Mouse (Mus musculus) v-Abl transformed pro-B cells (cell line): ENCODE data around the gene Tubb5.

ENCODE experiments used
- in situ Hi-C, 2 experiments: fragments of 400-800 bp; cut with MboI; formaldehyde crosslinking; loops; one replicate each; pipeline ENCODE4 v1.15.1; 2025; ENCODE audit not compliant: unreplicated experiment in 2 of 2

Tubb5 gene

DNA sequence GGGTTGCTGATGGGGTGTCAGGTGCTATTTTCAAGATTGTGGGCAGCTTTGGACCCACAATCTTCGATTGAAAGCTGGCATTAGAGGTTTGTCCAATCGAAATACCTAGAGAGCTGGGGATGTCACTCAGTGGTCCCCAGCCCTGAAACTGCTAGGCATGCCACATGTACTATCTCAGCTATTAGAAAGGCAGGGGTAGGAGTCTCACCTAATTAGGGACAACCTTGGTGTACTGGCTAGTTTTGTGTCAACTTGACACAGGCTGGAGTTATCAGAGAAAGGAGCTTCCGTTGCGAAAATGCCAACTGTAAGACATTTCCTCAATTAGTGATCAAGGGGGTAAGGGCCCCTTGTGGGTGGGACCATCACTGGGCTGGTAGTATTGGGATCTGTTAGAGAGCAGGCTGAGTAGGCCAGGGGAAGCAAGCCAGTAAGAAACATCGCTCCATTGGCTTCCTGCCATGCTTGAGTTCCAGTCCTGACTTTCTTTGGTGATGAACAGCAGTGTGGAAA, 4.8 kb downstream of the Tubb5 start:
- in situ Hi-C loops, result loop anchor here in 1 of 2 experiments (5.0 to 10.0 kb wide), 2 partner anchors 74 to 152 kb away; partner anchors contain the start of gene Prr3

DNA sequence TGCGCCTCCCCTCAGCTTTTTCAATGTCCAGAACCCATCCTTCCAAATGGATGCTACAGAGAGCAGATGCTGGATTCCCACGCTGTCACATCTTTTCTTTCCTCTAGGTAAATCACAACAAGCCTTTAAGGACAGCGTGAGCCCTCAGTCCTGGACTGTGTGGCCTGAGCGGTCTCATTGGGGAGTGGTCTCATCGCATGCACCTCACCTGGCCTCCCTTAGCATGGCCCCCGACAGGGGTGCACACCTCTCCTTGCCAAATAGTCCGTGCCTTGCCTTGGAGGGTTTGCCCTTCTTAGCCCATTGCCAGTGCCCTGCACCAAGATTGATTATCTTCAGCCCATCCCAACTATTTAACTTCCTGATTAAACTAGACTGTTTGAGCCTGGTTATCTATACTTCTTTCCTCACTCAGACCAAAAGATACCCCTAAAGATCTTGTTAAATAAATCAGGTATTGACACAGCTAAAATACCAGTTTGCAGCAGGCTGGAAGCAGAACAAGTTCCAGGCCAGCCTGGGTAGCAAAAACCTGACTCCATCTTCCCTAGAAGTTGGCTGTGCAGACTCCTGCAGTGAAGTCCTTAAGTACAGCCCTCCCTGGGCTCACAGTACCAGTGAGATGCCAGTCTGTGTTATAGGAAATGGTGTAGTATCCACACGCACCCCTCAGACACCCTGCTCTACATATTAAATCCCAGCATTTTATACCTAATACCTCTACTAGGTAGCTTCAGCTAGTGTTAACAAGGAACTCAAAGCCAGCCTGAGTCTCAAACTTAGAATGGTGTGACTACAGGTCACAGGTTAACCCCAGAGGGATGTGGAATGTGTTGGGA, 5.5 kb downstream of the Tubb5 start:
- in situ Hi-C loops, result loop anchor here in 1 of 2 experiments (5.0 to 10.0 kb wide), 2 partner anchors 75 to 152 kb away; partner anchors contain the start of gene Prr3

DNA sequence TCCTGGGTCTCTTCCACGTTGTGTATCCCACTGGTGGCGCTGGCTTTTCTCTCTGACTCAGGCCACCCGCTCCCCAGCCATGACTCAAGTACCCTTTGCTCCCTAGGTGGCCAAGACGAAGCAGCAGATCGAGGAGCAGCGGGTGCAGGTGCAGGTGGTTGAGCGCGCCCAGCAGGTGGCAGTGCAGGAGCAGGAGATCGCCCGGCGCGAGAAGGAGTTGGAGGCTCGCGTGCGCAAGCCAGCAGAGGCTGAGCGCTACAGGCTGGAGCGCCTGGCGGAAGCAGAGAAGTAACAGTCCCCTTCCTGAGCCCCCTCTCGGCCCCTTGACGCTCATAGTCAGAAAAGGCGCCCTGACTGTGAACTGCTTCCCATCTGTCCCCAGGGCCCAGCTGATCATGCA, 8.4 kb downstream of the Tubb5 start:
- in situ Hi-C loops, result loop anchor here (5.0 to 10.0 kb wide), 6 partner anchors 78 to 215 kb away; partner anchors contain the start of genes Gm6034 (in 1 of the 2), H2-T22 (in 1 of the 2) and Prr3 (in 1 of the 2)

DNA sequence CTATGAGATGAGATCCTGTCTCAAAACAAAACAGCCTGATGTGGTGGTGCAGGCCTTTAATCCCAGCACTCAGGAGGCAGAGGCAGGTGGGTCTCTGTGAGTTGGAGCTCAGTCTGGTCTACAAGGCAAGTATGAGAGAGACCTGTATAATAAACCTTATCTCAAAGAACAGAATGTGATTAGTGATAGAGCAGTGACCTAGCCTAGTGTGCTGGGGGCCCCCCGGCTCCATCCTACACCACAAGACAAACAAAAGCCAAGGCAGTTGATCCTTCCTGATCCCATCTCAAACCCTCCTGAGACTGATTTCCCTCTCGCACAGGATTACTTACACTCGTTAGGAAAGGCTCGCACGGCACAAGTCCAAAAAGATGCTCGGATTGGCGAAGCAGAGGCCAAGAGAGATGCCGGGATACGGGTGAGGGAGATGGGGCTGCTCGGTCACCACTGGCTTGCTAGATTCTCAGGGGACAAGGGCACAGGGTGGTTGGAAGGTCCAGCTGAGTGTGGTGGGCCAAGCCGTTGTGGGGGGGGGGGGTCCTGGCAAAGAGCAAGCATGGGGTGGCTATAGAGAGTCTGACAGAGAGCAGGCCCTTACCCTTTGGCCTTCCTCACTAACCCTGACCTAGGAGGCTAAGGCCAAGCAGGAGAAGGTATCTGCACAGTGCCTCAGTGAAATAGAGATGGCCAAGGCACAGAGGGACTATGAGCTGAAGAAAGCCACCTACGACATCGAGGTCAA, 12.8 kb downstream of the Tubb5 start:
- in situ Hi-C loops, result loop anchor here (5.0 to 10.0 kb wide), 5 partner anchors 82 to 220 kb away; partner anchors contain the start of genes Gm6034 (in 1 of the 2) and H2-T22 (in 1 of the 2)

DNA sequence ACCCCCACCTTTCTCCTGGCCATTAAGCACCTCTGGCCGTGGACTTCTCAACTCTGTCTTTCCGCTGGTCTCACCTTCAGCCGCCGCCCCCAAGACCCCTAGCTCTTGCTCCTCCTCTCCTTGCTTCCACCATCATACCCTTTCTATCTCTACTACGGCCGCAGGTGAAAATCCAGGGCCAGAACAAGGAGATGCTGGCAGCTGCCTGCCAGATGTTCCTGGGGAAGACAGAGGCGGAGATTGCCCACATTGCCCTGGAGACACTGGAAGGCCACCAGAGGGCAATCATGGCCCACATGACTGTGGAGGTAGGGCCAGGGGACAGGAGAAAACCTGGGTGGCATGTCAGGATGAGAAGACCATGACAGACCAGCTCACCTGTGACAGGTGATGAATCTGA, 13.7 kb downstream of the Tubb5 start:
- in situ Hi-C loops, result loop anchor here in 1 of 2 experiments (10.0 kb wide), 1 partner anchor 220 kb away; the partner anchor contains the start of genes Gm6034 and H2-T22

DNA sequence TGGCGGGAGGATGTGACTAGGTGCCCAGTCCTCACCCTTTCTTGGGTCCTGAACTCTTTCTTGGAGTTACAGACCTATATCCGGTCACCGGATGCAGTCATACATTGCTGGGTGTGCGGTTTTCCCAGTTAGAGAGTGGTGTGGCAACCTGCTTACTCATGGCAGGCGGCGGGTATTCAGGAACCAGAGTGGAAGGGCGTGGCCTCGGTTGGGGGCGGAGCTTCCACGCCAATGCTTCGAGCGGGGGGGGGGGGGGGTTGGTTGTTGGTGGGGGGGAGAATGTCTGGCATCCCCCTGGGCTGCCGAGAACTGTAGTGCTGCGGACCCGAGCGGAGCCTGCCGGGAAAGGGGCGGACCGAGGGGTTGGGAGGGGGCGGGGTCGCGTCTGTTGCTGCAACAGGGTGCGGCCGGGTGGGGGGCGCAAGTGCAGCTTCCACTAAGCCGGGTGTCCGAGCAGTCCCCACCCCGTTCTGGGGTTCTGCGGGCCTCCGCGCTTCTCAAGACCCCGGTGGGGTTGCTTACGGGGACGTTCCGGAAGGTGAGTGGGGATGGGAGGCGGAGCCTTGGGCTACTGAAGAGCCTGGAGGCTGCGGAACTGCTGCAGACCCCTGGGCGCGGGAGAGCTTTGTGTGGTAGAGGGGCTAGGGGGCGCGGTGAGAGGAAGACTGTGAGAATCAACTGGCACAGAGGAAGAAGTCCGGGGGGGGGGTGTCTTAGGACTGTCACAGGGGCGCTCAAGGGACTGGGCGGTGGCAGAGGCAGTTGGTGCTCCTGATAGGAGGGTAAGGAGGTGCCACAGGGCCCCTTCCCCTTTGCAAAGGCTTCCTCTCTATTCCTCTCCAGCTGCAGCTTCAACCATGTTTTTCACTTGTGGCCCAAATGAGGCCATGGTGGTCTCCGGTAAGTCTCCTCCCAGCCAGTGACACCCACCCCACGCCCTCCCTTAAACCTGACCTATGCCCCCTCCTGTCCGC, 14.9 kb downstream of the Tubb5 start, which contains the start of gene Flot1:
Flot1 (plus strand) TSS at position 267 of the 974 bp plus-strand sequence.
- in situ Hi-C loops, result loop anchor here in 1 of 2 experiments (10.0 kb wide), 1 partner anchor 222 kb away; the partner anchor contains the start of genes Gm6034 and H2-T22

DNA sequence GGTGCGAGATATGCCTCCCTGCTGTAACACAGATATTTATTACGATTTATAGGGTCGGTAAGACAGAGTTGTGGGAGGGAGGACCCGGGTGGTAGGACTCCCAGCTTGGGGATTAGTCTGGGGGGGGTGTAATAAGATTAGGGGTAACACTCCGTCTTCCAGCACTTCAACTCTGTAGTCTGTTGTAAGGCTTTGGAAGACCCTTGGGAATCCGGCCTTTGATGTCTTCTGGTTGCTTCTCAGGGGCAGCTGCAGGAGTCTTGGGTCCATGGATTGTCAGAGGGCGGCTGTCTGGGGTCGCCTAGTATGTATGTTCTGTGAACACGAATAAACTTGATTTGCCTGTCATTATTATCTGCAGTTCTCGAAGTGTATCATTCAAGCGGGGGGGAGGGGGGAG, 15.5 kb downstream of the Tubb5 start:
- in situ Hi-C loops, result loop anchor here in 1 of 2 experiments (10.0 kb wide), 1 partner anchor 222 kb away; the partner anchor contains the start of genes Gm6034 and H2-T22

DNA sequence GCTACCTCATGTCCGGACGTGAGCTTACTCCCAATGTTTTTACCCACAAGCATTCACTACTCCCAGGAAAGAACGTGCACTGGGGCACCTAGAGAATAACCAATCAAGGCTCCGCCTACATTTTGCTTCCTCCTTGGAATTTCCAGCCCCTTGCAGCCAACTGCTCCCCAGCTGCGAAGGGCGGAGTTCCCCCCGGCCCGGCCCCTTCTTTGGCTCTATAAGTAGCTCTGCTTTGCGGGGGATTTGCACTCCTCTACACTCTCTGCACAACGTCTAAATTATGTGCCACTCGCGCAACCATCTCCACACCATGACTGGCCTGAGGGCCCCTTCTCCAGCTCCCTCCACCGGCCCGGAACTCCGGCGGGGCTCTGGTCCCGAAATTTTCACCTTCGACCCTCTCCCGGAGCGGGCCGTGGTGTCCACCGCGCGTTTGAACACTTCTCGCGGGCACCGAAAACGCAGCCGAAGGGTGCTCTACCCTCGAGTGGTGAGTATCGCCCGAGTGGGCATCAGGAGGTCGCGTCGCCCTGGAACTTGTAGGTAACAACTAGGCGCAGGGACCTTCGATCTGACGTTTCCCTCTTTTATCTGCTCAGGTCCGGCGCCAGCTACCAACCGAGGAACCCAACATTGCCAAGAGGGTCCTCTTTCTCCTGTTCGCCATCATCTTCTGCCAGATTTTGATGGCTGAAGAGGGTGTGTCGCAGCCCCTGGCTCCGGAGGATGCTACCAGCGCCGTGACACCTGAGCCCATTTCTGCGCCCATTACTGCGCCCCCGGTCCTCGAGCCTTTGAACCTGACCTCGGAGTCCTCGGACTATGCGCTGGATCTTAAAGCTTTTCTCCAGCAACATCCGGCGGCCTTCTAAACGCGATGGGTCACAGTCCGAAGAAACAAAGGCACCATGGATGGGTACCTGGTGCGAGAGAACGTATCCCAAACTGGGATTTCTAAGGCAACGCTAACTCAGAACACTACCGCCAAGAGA, 16.4 kb downstream of the Tubb5 start, which contains the start of gene Ier3:
Ier3 (plus strand) TSS at position 246 of the 992 bp plus-strand sequence.
- in situ Hi-C loops, result loop anchor here in 1 of 2 experiments (10.0 kb wide), 1 partner anchor 223 kb away; the partner anchor contains the start of genes Gm6034 and H2-T22

DNA sequence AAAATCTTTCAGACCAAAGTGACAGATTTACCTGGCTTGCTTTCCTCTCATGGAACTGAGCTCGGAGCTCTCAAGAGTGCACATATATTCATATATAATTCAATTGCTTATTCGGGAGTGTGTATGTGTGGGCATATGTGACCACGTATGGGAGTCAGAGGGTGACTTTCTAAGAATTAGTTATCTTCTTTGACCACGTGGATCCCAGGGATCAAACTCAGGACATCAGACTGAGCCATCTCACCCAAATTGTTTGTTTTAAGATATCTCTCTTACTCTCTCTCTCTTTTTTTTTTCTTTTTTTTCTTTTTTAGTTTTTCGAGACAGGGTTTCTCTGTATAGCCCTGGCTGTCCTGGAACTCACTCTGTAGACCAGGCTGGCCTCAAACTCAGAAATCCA, 18.0 kb downstream of the Tubb5 start:
- in situ Hi-C loops, result loop anchor here in 1 of 2 experiments (10.0 kb wide), 1 partner anchor 225 kb away; the partner anchor contains the start of genes Gm6034 and H2-T22

DNA sequence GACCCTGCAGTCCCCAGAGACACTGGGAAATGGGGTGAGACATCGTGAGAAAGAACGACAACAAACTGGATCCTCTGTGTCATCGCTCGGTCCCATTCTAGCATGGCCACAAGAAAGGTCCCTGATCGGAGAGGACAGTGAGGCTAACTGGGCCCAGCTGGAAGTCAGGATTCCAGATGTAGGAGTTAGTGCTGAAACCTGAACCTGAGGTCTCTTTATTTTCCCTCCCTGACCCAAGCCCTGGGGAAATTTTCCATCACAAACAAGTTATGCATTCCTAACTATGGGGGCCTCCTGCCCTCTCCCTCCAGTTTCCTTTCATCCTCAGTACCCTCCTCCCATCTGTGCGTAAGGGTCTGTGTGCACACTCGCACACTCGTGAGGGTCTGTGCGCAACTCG, 20.9 kb downstream of the Tubb5 start:
- in situ Hi-C loops, result no loop called here

DNA sequence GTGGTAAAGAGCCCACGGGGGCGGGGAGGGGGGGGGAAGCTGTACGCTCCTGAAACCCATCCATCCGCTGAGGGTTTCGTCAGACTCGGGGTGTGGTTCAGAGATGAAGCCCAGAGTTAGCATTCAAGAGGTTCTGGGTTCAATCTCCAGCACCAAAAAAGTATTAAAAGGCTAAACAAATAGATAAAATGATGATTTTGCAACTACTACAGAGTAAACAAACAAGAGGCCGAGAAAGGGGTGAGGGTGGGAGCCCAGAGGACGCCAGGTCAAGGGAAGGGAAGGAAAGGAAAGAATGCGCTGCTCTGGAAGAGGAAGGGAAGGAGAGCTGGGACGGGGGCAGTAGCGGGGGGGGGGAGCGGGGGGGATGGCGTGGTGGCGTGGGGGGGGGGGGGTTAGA, 21.4 kb downstream of the Tubb5 start:
- in situ Hi-C loops, result no loop called here

DNA sequence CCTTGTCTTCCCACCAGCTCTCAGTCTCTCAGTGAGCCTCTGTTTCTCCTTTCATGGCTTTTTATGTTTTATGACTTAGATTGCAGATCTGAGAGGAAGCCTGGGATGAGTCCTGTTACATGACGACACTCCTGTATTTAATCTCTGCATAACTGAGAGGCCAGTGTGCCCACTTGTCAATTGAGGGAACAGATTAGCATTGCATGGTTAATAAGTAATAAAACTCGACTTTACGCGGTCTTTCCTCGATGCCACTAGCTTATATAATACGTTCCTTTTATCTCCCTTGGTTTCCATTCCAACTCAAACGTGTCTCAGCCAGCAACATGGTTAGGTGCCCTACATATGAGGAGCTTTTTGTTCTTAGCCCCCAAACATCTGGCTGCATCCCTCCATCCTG, 22.3 kb downstream of the Tubb5 start:
- in situ Hi-C loops, result no loop called here

DNA sequence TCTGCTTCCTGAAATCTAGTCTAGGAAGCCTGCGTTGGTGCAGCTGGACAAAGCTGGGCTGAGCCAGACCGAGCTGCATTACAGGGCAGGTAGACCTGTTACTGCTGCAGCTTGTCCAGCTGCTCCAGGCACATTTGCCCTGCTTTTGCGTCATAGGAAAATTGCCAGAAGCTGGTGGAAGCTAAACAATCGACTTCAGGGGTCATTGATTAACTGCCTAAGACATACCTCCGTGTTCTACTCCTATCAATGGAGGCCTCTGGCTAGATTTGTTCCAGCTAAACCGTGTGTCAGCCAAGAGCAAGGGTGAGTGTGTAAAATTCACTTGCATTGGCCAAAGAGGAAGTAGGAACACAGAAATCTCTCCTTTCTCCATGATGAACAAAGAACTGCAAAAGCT, 23.4 kb downstream of the Tubb5 start:
- in situ Hi-C loops, result no loop called here

DNA sequence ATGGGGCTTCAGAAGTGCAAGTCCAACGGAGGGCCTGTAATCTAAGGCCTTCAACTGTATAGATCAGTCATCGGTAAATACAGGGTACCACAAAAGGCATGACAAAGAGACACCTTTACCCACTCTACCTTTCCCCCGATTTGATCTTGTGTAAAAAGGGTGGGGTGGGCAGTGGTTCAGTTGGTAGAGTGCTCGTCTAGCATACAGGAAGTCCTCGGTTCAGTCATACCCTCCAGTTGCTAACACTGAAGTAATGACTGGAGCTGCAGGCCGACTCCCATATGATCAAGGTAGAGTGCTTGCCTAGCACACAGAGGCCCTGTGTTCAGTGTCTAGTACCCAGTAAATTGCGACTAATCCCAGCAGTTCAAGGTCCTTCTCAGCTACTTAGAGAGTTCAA, 24.5 kb downstream of the Tubb5 start:
- in situ Hi-C loops, result no loop called here

DNA sequence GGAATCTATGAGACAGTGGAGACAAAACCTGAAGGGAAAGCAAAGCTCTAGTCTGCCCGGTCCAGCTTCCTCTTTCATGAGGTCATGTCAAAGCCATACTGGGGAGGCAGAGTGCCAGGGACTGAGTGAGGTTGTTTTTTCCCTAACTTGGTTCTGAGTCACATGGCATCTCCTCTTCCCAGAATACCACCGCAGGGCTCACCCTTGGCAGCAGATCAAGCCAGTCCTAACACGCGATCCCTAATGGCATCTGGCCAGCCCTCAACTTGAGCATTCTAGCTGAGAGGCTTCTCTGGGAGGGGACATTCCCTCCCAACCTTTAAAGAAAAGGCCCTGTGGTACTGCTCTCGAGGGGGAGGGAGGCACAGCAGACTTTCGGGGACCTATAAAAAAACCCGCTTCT, 24.9 kb downstream of the Tubb5 start:
- in situ Hi-C loops, result no loop called here

DNA sequence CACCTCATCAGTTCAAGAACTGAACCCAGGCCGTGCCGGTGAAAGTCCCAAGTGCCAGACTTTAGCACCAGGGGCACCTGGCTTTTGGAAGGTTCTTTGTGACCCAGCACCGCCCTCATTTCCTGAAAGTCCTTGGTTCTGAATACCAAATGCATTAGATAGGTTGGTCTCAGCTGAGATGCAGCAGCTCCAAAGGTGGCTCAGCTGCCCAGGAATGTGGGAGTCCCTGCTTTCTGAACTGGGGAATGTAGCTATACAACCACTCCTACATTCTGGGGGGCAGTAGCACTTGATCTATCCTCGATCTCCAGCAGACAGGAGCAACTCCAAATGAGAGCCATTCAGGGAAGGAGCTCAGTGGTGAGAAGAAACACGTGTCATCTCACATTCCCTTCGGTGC, 25.4 kb downstream of the Tubb5 start:
- in situ Hi-C loops, result no loop called here

DNA sequence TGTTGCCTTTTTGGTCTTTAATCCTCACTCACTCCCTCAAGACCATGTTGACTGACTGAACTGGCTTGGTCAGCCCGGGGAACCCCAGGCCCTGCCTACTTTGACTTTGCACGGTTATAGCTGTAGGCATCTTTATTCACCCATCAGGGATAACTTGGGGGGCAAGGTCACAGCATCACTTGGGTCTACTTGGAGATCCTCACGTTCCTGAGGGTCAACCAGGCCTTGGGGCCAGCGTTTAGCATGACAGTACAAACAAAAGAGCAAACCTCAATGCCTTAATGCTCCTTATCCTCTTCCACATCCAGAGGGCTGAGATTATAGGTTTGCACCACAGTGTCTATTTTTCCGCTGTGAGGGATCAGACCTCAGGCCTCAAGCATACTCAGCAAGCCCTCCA, 25.8 kb downstream of the Tubb5 start:
- in situ Hi-C loops, result no loop called here
